Mouse (Mus musculus): ENCODE results near the gene Gm11146. TPM values are rescaled to one million over a fixed set of nuclear protein-coding genes. Genes with fewer than 3 reads are reported as not detected.

The Gm11146 gene
- polyA plus RNA-seq, 1 experiment from 2014 or later, result not detected

DNA sequence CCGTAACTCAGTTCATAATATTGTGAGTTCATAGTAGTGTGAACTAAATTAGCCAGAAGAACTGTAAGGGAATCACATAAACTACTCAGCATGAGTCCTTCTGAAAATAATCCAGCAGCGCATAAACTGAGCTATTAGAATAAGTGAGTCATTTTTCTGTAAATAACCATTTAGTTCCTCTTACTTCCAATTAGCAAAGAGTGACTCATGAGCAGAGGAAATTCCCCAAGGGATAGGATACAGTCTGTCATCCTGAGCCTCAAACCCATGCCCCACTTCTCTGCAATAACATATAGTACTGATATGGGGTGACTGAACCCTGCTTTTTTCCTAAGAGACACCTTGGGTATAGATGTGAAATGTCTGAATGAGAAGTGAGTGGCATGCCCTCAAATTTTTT, 687 bp upstream of the Gm11146 start:
- Histone ChIP-seq H3K4me1 (no peaks in the 10 kb centered on the region), H3K4me3 (no peak overlapping the region), H3K4me2 (no peak overlapping the region), H3K27ac (replicated peaks) (no peak overlapping the region), H3K9ac (no peak overlapping the region), H3K9me3 (no peaks in the 10 kb centered on the region), H3K36me3 (peaks cover 19% of the 10 kb centered on the region), H3K27me3 (replicated peaks) (no peaks in the 10 kb centered on the region)
- no peak for ATAC-seq (ENCODE audit: extremely low read depth, insufficient number of reproducible peaks, low FRiP score, low TSS enrichment)
- 79% methylated on average over 2 of the region's 2 CpGs for WGBS

DNA sequence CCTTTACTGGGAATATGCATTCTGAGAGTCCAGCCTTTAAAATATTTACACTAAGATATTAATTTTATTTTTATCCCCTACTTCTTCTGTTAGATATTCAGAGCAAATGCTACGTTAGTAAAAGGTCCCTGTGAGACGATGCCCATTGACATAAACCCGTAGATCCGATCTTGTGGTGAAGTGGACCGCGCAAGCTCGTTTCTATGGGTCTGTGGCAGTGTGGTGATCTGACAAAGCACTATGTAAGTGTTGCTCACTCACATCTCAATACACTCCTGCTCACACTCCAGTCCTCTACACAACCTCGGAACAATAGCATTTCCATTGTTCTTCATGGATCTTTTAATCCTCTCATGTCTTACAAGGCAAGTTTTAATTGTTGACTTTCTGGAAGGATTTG, 3.1 kb downstream of the Gm11146 start:
- Histone ChIP-seq H3K4me2 (no peak overlapping the region), H3K36me3 (peaks cover 15% of the 10 kb centered on the region), H3K4me3 (no peak overlapping the region), H3K9me3 (no peaks in the 10 kb centered on the region), H3K4me1 (peaks cover 9% of the 10 kb centered on the region), H3K27me3 (replicated peaks) (no peaks in the 10 kb centered on the region), H3K9ac (no peak overlapping the region), H3K27ac (replicated peaks) (no peak overlapping the region)
- ATAC-seq (ENCODE audit: extremely low read depth, insufficient number of reproducible peaks, low FRiP score, low TSS enrichment), result no peak
- WGBS, result 84% methylated on average over 8 of the region's 8 CpGs

DNA sequence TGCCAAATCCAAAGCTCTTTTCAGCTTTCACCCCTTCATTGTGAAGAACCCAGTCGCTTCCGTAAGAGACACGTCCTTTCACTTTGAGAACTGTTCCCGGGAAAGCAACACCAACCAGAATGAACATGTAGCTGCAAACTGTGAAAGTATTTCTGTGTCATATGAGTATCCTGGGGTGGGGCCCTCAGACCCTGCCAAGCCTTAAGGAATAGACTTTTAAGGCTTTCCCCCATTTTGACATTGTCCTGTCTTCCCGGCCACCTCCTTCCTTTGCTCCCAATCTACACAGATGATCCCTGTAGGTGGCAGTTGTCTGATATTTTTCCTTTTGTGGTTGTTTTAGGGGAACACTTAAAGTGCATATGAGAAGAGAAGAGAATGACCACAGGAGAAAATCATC, 5.3 kb downstream of the Gm11146 start:
- Histone ChIP-seq H3K27me3 (replicated peaks) (no peaks in the 10 kb centered on the region), H3K9ac (no peak overlapping the region), H3K4me3 (no peak overlapping the region), H3K36me3 (peaks cover 15% of the 10 kb centered on the region), H3K9me3 (no peaks in the 10 kb centered on the region), H3K27ac (replicated peaks) (no peak overlapping the region), H3K4me2 (no peak overlapping the region), H3K4me1 (peaks cover 20% of the 10 kb centered on the region)
- ATAC-seq (ENCODE audit: extremely low read depth, insufficient number of reproducible peaks, low FRiP score, low TSS enrichment), result no peak
- WGBS, result 76% methylated on average over 5 of the region's 5 CpGs

DNA sequence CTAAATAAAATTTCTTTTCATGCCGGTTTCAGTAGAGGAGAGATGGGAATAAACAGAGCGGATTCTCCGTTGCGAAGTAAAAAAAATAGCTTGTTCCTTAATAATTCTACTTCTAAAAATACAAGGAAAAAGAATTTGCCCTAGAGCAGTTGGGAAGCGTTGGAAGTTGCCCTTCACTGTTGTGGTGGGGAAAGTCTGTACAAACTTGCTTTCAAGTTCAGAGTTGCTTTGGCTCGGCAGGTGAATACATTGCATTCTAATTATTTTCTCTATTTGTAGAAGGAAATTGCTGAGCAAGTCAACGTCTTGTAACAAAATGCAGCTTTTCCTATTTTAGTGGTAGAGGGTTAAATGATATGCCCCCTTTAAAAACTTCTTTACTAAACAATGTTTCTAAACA, 6.2 kb downstream of the Gm11146 start:
- Histone ChIP-seq H3K4me3 (no peak overlapping the region), H3K27me3 (replicated peaks) (no peaks in the 10 kb centered on the region), H3K9me3 (0 out of 2 replicates have a peak, but pooled peaks cover 3% of the 10 kb centered on the region), H3K36me3 (peaks cover 19% of the 10 kb centered on the region), H3K27ac (replicated peaks) (no peak overlapping the region), H3K9ac (no peak overlapping the region), H3K4me2 (no peak overlapping the region), H3K4me1 (peaks cover 20% of the 10 kb centered on the region)
- no peak for ATAC-seq (ENCODE audit: extremely low read depth, insufficient number of reproducible peaks, low FRiP score, low TSS enrichment)
- WGBS, result 85% methylated on average over 7 of the region's 7 CpGs

- Histone ChIP-seq H3K27me3 (replicated peaks) (no peaks in the 10 kb centered on the region), H3K36me3 (peaks cover 17% of the 10 kb centered on the region), H3K4me2 (peak overlapping the region; percentile 63), H3K4me3 (peak overlapping the region; percentile 22; the same call in 1 of the 2 replicates), H3K27ac (replicated peaks) (peak overlapping the region; percentile 68), H3K9me3 (0 out of 2 replicates have a peak, but pooled peaks cover 3% of the 10 kb centered on the region), H3K9ac (0 out of 2 replicates have a peak overlapping the region, but pooled peaks have one; percentile 50), H3K4me1 (peaks cover 20% of the 10 kb centered on the region)
- no peak for ATAC-seq (ENCODE audit: extremely low read depth, insufficient number of reproducible peaks, low FRiP score, low TSS enrichment)
- 57% methylated on average over 13 of the region's 13 CpGs for WGBS
These were observed 7.3 kb downstream of the Gm11146 start for GRCm38 (mm10) chr16:77594553-77594952.

DNA sequence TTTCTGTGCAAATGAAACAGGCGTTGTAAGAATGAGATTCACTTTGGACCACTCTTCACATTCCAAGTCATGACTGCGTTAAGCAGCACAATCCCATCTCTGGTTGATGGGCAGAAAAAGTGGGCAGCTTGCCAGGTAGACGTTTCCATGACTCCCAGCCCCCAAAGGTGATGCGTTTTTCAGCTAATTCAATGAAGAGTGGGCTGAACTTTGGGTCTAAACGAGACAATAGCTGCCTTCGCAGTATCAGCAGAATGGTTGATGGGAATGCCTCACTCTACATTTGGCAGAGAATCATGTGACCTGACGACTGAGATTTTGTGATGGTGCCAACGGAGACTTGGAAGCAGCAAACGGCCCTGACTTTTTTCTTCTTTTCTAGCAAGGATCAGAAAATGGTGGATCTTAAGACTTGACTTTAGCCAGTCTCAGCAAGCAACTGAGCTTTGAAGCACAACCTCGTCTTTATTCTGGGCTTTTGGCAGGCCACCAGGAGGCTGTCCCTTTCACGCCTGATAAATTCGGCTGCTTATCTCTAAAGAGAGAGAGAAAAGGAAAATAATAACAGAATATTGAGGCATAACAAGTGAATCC, 8.0 kb downstream of the Gm11146 start:
- ATAC-seq (ENCODE audit: extremely low read depth, insufficient number of reproducible peaks, low FRiP score, low TSS enrichment), result no peak
- peak overlapping the region; percentile 63 for H3K4me2 ChIP-seq
- peaks cover 13% of the 10 kb centered on the region for H3K36me3 ChIP-seq
- peaks cover 20% of the 10 kb centered on the region for H3K4me1 ChIP-seq
- H3K9ac ChIP-seq, result peak overlapping the region; percentile 45
- no peaks in the 10 kb centered on the region for H3K27me3 ChIP-seq (replicated peaks)
- 0 out of 2 replicates have a peak, but pooled peaks cover 3% of the 10 kb centered on the region for H3K9me3 ChIP-seq
- 18% methylated on average over 12 of the region's 12 CpGs for WGBS
- peak overlapping the region; percentile 34 for H3K4me3 ChIP-seq
- peak overlapping the region; percentile 81 for H3K27ac ChIP-seq (replicated peaks)

- Histone ChIP-seq H3K36me3 (peaks cover 15% of the 10 kb centered on the region), H3K9ac (no peak overlapping the region), H3K27me3 (replicated peaks) (no peaks in the 10 kb centered on the region), H3K9me3 (0 out of 2 replicates have a peak, but pooled peaks cover 3% of the 10 kb centered on the region), H3K4me2 (peak overlapping the region; percentile 63; the same call in 1 of the 2 replicates), H3K4me3 (no peak overlapping the region), H3K4me1 (peaks cover 20% of the 10 kb centered on the region), H3K27ac (replicated peaks) (peak overlapping the region; percentile 81)
- no peak for ATAC-seq (ENCODE audit: extremely low read depth, insufficient number of reproducible peaks, low FRiP score, low TSS enrichment)
- WGBS, result 74% methylated on average over 3 of the region's 3 CpGs
These were observed 8.9 kb downstream of the Gm11146 start for GRCm38 (mm10) chr16:77592986-77593385.

GRCm38 (mm10) chr16:77573036-77573435, 28.9 kb downstream of the Gm11146 start:
- H3K27me3 ChIP-seq (replicated peaks), result no peaks in the 10 kb centered on the region
- no peaks in the 10 kb centered on the region for H3K9me3 ChIP-seq
- WGBS, result 69% methylated on average over 5 of the region's 5 CpGs
- H3K4me2 ChIP-seq, result no peak overlapping the region
- peaks cover 21% of the 10 kb centered on the region for H3K36me3 ChIP-seq
- peaks cover 9% of the 10 kb centered on the region for H3K4me1 ChIP-seq
- ATAC-seq (ENCODE audit: extremely low read depth, insufficient number of reproducible peaks, low FRiP score, low TSS enrichment), result no peak
- no peak overlapping the region for H3K9ac ChIP-seq
- H3K4me3 ChIP-seq, result no peak overlapping the region
- no peak overlapping the region for H3K27ac ChIP-seq (replicated peaks)

GRCm38 (mm10) chr16:77569457-77569856, 32.4 kb downstream of the Gm11146 start:
- Histone ChIP-seq H3K9ac (no peak overlapping the region), H3K4me3 (no peak overlapping the region), H3K27me3 (replicated peaks) (no peaks in the 10 kb centered on the region), H3K4me1 (peaks cover 10% of the 10 kb centered on the region), H3K36me3 (peaks cover 21% of the 10 kb centered on the region), H3K9me3 (no peaks in the 10 kb centered on the region), H3K27ac (replicated peaks) (no peak overlapping the region), H3K4me2 (no peak overlapping the region)
- WGBS, result 86% methylated on average over 8 of the region's 8 CpGs
- no peak for ATAC-seq (ENCODE audit: extremely low read depth, insufficient number of reproducible peaks, low FRiP score, low TSS enrichment)

DNA sequence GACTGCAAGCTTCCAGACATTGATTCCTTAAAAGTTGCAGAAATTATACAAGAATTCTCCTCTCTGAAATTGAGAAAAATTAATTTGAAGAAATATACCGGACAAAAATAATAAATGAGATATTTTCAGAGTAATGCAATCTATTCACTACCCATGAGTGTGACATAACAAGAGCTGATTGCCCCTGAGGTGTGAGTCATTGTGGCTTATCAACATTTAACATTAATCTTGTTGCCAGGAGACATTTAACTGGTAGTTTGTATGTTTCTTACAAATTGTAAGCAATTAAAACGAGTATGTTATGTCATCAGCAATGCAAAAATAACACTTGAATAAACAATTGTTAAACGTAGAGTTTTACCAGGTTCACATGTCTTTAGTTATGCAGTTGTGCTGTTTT, 33.5 kb downstream of the Gm11146 start:
- peaks cover 16% of the 10 kb centered on the region for H3K4me1 ChIP-seq
- 50% methylated on average over 3 of the region's 3 CpGs for WGBS

DNA sequence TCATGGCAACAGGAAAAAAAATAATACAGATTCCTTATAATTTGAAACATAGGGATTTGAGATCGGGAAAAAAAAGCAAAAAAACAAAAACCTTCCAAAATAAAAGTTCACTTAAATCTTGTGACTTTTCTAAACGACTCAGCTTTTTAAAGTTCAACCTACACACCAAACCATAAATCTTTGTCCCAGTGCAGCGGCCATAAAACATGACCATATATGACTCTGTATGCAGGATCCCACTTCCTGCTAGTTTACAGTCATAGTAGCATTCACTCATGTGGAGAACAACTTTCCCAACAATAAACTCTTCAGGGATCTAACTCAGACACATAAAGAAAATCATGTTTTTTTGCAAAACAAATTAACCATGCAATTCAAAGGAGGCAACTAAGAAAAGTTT, 39.0 kb downstream of the Gm11146 start:
- Histone ChIP-seq H3K9me3 (no peaks in the 10 kb centered on the region), H3K9ac (no peak overlapping the region), H3K36me3 (peaks cover 6% of the 10 kb centered on the region; the same call in 1 of the 2 replicates), H3K4me3 (no peak overlapping the region), H3K4me2 (no peak overlapping the region), H3K4me1 (peaks cover 10% of the 10 kb centered on the region), H3K27me3 (replicated peaks) (no peaks in the 10 kb centered on the region), H3K27ac (replicated peaks) (no peak overlapping the region)
- WGBS, result 87% methylated on average over 3 of the region's 3 CpGs
- ATAC-seq (ENCODE audit: extremely low read depth, insufficient number of reproducible peaks, low FRiP score, low TSS enrichment), result no peak

More for the DNA sequence above, 33.5 kb downstream of the Gm11146 start:
- no peak for ATAC-seq (ENCODE audit: extremely low read depth, insufficient number of reproducible peaks, low FRiP score, low TSS enrichment)
- H3K9me3 ChIP-seq, result no peaks in the 10 kb centered on the region
- no peak overlapping the region for H3K4me3 ChIP-seq
- H3K4me2 ChIP-seq, result no peak overlapping the region
- peaks cover 16% of the 10 kb centered on the region for H3K36me3 ChIP-seq
- no peak overlapping the region for H3K9ac ChIP-seq
- no peaks in the 10 kb centered on the region for H3K27me3 ChIP-seq (replicated peaks)
- H3K27ac ChIP-seq (replicated peaks), result no peak overlapping the region

GRCm38 (mm10) chr16:77556446-77557105, 45.3 kb downstream of the Gm11146 start:
- H3K4me1 ChIP-seq, result no peaks in the 10 kb centered on the region
- H3K27me3 ChIP-seq (replicated peaks), result no peaks in the 10 kb centered on the region
- ATAC-seq (ENCODE audit: extremely low read depth, insufficient number of reproducible peaks, low FRiP score, low TSS enrichment), result no peak
- no peak overlapping the region for H3K4me3 ChIP-seq
- no peak overlapping the region for H3K27ac ChIP-seq (replicated peaks)
- peaks cover 11% of the 10 kb centered on the region for H3K36me3 ChIP-seq
- no peak overlapping the region for H3K9ac ChIP-seq
- H3K4me2 ChIP-seq, result no peak overlapping the region
- WGBS, result 83% methylated on average over 10 of the region's 10 CpGs
- H3K9me3 ChIP-seq, result no peaks in the 10 kb centered on the region

Measured in heart, embryonic 13.5 days (tissue).